Mouse (Mus musculus) heart, postnatal 0 days (tissue): ENCODE results near the gene Il12b.

Source experiments
- CTCF ChIP-seq: IDR thresholded peaks from 2 replicates; pipeline ENCODE4 v1.5.1; 2016; ENCODE audit warnings: antibody characterized with exemption, control low read depth, low read depth
- EP300 ChIP-seq: IDR thresholded peaks from 2 replicates; pipeline ENCODE4 v1.6.1; 2016; ENCODE audit warnings: antibody characterized with exemption, low read depth

- TF ChIP-seq EP300 (no peak), CTCF (no peak)
Observed at GRCm38 (mm10) chr11:44461493-44461892, 61.6 kb downstream of the Il12b start.
